Mouse (Mus musculus) small intestine, adult 2 months (tissue): ENCODE measurements at regions not wholly inside any gene's neighbourhood (a gene's known extent, or its start where the extent isn't known, plus 50 kb on each side); places are given as distances from the start of the nearest gene placed in this dataset.

Source experiments
- CTCF ChIP-seq: fragments of 200-500 bp; IDR thresholded peaks from 2 replicates; pipeline ENCODE4 v1.5.1; 2012; ENCODE audit warnings: low read depth, mild to moderate bottlenecking, control low read depth, inconsistent platforms, low read length, moderate library complexity, mixed read lengths; ENCODE audit not compliant: insufficient replicate concordance, insufficient read length; ENCODE audit errors: extremely low read depth
- POLR2A ChIP-seq: fragments of 200-500 bp; IDR thresholded peaks from 2 replicates; pipeline ENCODE4 v1.6.1; 2012; ENCODE audit warnings: low read depth, mild to moderate bottlenecking, control low read depth, inconsistent platforms, low read length, moderate library complexity

DNA sequence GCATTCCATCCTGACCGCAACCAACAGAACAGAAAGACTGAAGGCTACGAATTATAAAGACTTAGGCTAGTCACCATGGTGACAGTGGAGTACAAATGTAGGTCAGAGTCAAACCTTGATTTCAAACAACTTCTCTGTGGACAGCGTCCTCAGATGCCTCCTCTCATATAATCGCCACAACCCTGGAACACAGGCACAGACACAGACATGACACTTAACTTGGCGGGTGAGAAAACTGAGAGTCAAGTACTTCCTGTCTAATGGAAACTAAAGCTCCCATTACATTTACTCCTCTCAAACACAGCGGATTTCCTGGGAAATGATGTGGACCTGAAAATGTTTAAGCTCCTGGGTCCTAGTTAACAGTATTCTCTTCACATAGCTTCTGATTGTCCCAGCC, 149.5 kb upstream of the Frmd6 start:
- no peak for TF ChIP-seq POLR2A
- TF ChIP-seq CTCF: no peak
